Mouse (Mus musculus) liver, adult 2 months (tissue): ENCODE results near the gene Ccdc194.

ENCODE experiments used
- CTCF ChIP-seq: fragments of 200-500 bp; IDR thresholded peaks from 2 replicates; pipeline ENCODE4 v1.5.1; 2011; ENCODE audit warnings: low read depth, low read length, control low read depth
- POLR2A ChIP-seq: fragments of 200-500 bp; IDR thresholded peaks from 2 replicates; pipeline ENCODE4 v1.6.1; 2011; ENCODE audit warnings: low read length, control low read depth; ENCODE audit not compliant: insufficient read depth; ENCODE audit errors: extremely low read depth

- TF ChIP-seq CTCF (no peak), POLR2A (no peak)
Observed at GRCm38 (mm10) chr8:71485142-71486135, 40.1 kb downstream of the Ccdc194 start, which contains the start of gene Ano8.
